Mouse (Mus musculus): ENCODE results near the gene Lama1. TPM values are rescaled to one million over a fixed set of nuclear protein-coding genes. Genes with fewer than 3 reads are reported as not detected.
A peak's percentile ranks its signal among the peaks of the same experiment; 100 is the strongest.

Gene Lama1
- total RNA-seq, 1 experiment = 112 TPM

DNA sequence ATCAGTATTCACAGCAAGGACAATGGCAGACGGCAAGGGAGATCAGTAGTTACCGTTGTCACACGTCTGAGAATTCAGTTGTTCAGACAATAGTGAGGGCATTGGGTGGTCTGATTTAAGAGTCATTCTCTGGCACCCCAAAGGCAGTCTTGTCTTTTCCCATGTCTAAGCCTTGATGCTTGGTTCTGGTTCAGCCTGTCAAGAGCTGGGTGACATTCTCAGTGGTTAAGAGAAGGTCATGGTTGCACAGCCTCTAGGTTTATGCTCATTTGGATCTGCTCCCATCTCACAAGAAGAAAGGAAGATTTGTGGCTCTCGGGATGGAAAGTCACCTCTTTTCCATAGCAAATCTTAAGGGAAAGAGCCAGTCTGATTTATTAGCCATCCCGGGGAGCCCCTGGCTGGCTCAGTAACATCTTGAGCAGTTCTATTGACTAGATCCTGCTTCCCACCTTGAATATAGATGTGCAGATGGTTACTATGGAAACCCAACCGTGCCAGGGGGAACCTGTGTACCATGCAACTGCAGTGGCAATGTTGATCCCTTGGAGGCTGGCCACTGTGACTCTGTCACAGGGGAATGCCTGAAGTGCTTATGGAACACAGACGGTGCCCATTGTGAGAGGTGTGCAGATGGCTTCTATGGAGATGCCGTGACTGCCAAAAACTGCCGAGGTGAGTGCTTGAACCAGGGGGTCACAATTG is 67.3 kb downstream of the Lama1 start:
- in situ Hi-C loops (cut with MboI; ENCODE audit: low sequenced_read_pairs in 2 of 2, unreplicated experiment in 2 of 2) = no loop called here
- Histone ChIP-seq H3K36me3 (ENCODE audit: control insufficient read depth, insufficient read depth, low read length, poor library complexity, severe bottlenecking) (peaks cover 2% of the 10 kb centered on the region; the same call in 1 of the 2 replicates), H3K9me3 (ENCODE audit: control insufficient read depth, insufficient read depth, low read depth, low read length) (no peaks in the 10 kb centered on the region), H3K4me1 (ENCODE audit: control insufficient read depth in 2 of 2, insufficient read depth in 2 of 2, low read length in 2 of 2, poor library complexity in 1 of 2) (no peaks in the 10 kb centered on the region), H3K27ac (ENCODE audit: insufficient read depth, low read depth, low read length, poor library complexity, severe bottlenecking) (no peak overlapping the region), H3K4me3 (ENCODE audit: insufficient read depth in 1 of 2, low read depth in 1 of 2, low read length in 2 of 2, poor library complexity in 1 of 2, severe bottlenecking in 1 of 2) (no peak overlapping the region), H3K9ac (ENCODE audit: insufficient read depth, low read depth, low read length, poor library complexity, severe bottlenecking) (no peak overlapping the region)
- TF ChIP-seq MAFK (IDR thresholded peaks at IDR 0.05; ENCODE audit: insufficient read depth, low read depth, low read length) (no peak), HCFC1 (IDR thresholded peaks at IDR 0.05; ENCODE audit: borderline replicate concordance, insufficient read depth, low read length) (no peak), ZC3H11A (IDR thresholded peaks at IDR 0.05; ENCODE audit: borderline replicate concordance, low read depth, low read length) (no peak), CHD2 (IDR thresholded peaks at IDR 0.05; ENCODE audit: low read depth, low read length) (no peak)
- no peak for DNase-seq (ENCODE audit: low read depth, low spot score)

DNA sequence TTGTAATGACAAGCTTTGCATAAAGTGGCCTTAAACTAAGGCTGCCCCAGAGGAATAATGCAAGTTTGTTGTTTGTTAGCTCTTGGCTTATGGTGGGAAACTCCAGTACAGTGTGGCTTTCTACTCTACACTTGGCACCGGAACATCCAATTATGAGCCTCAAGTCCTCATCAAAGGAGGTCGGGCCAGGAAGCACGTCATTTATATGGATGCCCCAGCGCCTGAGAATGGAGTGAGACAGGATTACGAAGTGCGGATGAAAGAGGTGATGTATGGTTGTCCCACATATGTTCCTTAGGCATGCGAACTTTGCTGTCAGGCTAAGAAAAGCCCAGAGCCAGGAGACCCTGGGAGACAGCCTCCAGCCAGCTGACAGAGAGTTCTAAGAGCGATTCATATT is 76.5 kb downstream of the Lama1 start:
- no peaks in the 10 kb centered on the region for H3K9me3 ChIP-seq (ENCODE audit: control insufficient read depth, insufficient read depth, low read depth, low read length)
- H3K4me1 ChIP-seq (ENCODE audit: control insufficient read depth in 2 of 2, insufficient read depth in 2 of 2, low read length in 2 of 2, poor library complexity in 1 of 2) = no peaks in the 10 kb centered on the region
- no peak for DNase-seq (ENCODE audit: low read depth, low spot score)
- H3K36me3 ChIP-seq (ENCODE audit: control insufficient read depth, insufficient read depth, low read length, poor library complexity, severe bottlenecking) = no peaks in the 10 kb centered on the region; the same call in none of the 2 replicates
- TF ChIP-seq MAFK (IDR thresholded peaks at IDR 0.05; ENCODE audit: insufficient read depth, low read depth, low read length) (no peak), CHD2 (IDR thresholded peaks at IDR 0.05; ENCODE audit: low read depth, low read length) (no peak)
- in situ Hi-C loops (cut with MboI; ENCODE audit: low sequenced_read_pairs in 2 of 2, unreplicated experiment in 2 of 2) = no loop called here
- no peak overlapping the region for H3K9ac ChIP-seq (ENCODE audit: insufficient read depth, low read depth, low read length, poor library complexity, severe bottlenecking)
- no peak overlapping the region for H3K4me3 ChIP-seq (ENCODE audit: insufficient read depth in 1 of 2, low read depth in 1 of 2, low read length in 2 of 2, poor library complexity in 1 of 2, severe bottlenecking in 1 of 2)
- H3K27ac ChIP-seq (ENCODE audit: insufficient read depth, low read depth, low read length, poor library complexity, severe bottlenecking) = no peak overlapping the region

DNA sequence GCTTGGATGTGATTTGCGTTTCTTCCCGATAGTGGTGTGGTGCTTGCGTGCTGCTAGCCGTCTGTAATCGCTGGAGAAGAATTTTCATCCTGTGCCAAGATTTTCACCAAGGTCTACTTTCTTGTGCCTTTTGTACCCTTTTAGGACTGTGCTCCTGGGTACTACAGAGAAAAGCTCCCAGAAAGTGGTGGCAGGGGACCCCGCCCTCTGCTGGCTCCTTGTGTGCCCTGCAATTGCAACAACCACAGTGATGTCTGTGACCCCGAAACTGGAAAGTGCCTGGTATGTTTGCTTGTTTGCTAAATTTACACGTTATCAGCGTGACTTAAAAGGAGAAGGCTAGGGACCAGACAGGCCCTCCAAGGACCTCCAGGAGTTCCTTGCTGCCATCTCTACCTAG is 79.7 kb downstream of the Lama1 start:
- Histone ChIP-seq H3K4me3 (ENCODE audit: insufficient read depth in 1 of 2, low read depth in 1 of 2, low read length in 2 of 2, poor library complexity in 1 of 2, severe bottlenecking in 1 of 2) (no peak overlapping the region), H3K36me3 (ENCODE audit: control insufficient read depth, insufficient read depth, low read length, poor library complexity, severe bottlenecking) (no peaks in the 10 kb centered on the region; the same call in none of the 2 replicates), H3K27ac (ENCODE audit: insufficient read depth, low read depth, low read length, poor library complexity, severe bottlenecking) (no peak overlapping the region), H3K4me1 (ENCODE audit: control insufficient read depth in 2 of 2, insufficient read depth in 2 of 2, low read length in 2 of 2, poor library complexity in 1 of 2) (no peaks in the 10 kb centered on the region), H3K9ac (ENCODE audit: insufficient read depth, low read depth, low read length, poor library complexity, severe bottlenecking) (no peak overlapping the region), H3K9me3 (ENCODE audit: control insufficient read depth, insufficient read depth, low read depth, low read length) (no peaks in the 10 kb centered on the region)
- in situ Hi-C loops (cut with MboI; ENCODE audit: low sequenced_read_pairs in 2 of 2, unreplicated experiment in 2 of 2) = no loop called here
- DNase-seq (ENCODE audit: low read depth, low spot score) = no peak
- TF ChIP-seq HCFC1 (IDR thresholded peaks at IDR 0.05; ENCODE audit: borderline replicate concordance, insufficient read depth, low read length) (no peak), ZNF384 (IDR thresholded peaks at IDR 0.05; ENCODE audit: low read depth, low read length) (no peak), ZC3H11A (IDR thresholded peaks at IDR 0.05; ENCODE audit: borderline replicate concordance, low read depth, low read length) (no peak), CHD2 (IDR thresholded peaks at IDR 0.05; ENCODE audit: low read depth, low read length) (no peak), MAFK (IDR thresholded peaks at IDR 0.05; ENCODE audit: insufficient read depth, low read depth, low read length) (no peak)

DNA sequence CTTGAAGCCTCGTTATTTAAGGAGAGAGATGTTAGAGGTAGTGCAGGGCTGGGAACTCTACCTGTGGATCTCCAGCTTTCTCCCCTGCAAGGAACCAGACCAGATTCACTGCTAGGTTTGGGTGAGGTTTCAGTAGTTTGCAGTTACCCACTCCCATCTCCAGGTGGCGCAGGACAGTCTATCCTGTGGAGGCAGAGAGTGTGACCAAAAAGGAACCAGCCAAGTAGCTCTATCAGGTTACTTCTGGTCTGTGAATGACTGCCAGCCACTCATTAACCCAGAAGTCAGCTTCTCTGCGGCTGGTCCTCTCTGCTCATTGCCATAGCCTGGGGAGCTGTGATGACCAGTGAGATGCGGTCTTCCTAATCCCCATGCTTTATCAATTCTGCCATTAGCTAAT is 82.8 kb downstream of the Lama1 start:
- Histone ChIP-seq H3K9me3 (ENCODE audit: control insufficient read depth, insufficient read depth, low read depth, low read length) (no peaks in the 10 kb centered on the region), H3K4me3 (ENCODE audit: insufficient read depth in 1 of 2, low read depth in 1 of 2, low read length in 2 of 2, poor library complexity in 1 of 2, severe bottlenecking in 1 of 2) (no peak overlapping the region), H3K36me3 (ENCODE audit: control insufficient read depth, insufficient read depth, low read length, poor library complexity, severe bottlenecking) (no peaks in the 10 kb centered on the region; the same call in 1 of the 2 replicates), H3K27ac (ENCODE audit: insufficient read depth, low read depth, low read length, poor library complexity, severe bottlenecking) (no peak overlapping the region), H3K9ac (ENCODE audit: insufficient read depth, low read depth, low read length, poor library complexity, severe bottlenecking) (no peak overlapping the region), H3K4me1 (ENCODE audit: control insufficient read depth in 2 of 2, insufficient read depth in 2 of 2, low read length in 2 of 2, poor library complexity in 1 of 2) (no peaks in the 10 kb centered on the region)
- TF ChIP-seq MAFK (IDR thresholded peaks at IDR 0.05; ENCODE audit: insufficient read depth, low read depth, low read length) (no peak), ZNF384 (IDR thresholded peaks at IDR 0.05; ENCODE audit: low read depth, low read length) (no peak), ZC3H11A (IDR thresholded peaks at IDR 0.05; ENCODE audit: borderline replicate concordance, low read depth, low read length) (no peak), CHD2 (IDR thresholded peaks at IDR 0.05; ENCODE audit: low read depth, low read length) (no peak), HCFC1 (IDR thresholded peaks at IDR 0.05; ENCODE audit: borderline replicate concordance, insufficient read depth, low read length) (no peak)
- in situ Hi-C loops (cut with MboI; ENCODE audit: low sequenced_read_pairs in 2 of 2, unreplicated experiment in 2 of 2) = no loop called here
- DNase-seq (ENCODE audit: low read depth, low spot score) = peak; percentile 48

DNA sequence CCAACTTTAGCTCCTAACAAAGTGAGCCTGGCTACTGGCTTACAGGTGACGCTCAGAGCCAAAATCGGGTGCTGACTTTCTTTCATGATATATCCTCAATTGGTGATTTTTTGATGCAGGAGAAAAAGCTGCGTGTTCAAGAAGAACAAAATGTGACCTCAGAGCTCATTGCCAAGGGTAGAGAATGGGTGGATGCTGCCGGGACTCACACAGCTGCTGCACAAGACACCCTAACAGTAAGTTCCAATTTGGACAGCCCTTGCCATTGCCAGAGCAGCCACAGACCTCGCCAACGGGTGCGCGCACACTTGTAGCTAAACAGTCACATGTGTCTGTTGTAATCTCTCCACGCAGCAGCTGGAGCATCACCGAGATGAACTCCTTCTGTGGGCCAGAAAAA is 94.0 kb downstream of the Lama1 start:
- Histone ChIP-seq H3K4me1 (ENCODE audit: control insufficient read depth in 2 of 2, insufficient read depth in 2 of 2, low read length in 2 of 2, poor library complexity in 1 of 2) (no peaks in the 10 kb centered on the region), H3K9ac (ENCODE audit: insufficient read depth, low read depth, low read length, poor library complexity, severe bottlenecking) (no peak overlapping the region), H3K9me3 (ENCODE audit: control insufficient read depth, insufficient read depth, low read depth, low read length) (no peaks in the 10 kb centered on the region), H3K4me3 (ENCODE audit: insufficient read depth in 1 of 2, low read depth in 1 of 2, low read length in 2 of 2, poor library complexity in 1 of 2, severe bottlenecking in 1 of 2) (no peak overlapping the region), H3K27ac (ENCODE audit: insufficient read depth, low read depth, low read length, poor library complexity, severe bottlenecking) (no peak overlapping the region), H3K36me3 (ENCODE audit: control insufficient read depth, insufficient read depth, low read length, poor library complexity, severe bottlenecking) (peaks cover 8% of the 10 kb centered on the region)
- DNase-seq (ENCODE audit: low read depth, low spot score) = no peak
- in situ Hi-C loops (cut with MboI; ENCODE audit: low sequenced_read_pairs in 2 of 2, unreplicated experiment in 2 of 2) = no loop called here
- TF ChIP-seq ZC3H11A (IDR thresholded peaks at IDR 0.05; ENCODE audit: borderline replicate concordance, low read depth, low read length) (no peak), ZNF384 (IDR thresholded peaks at IDR 0.05; ENCODE audit: low read depth, low read length) (no peak), HCFC1 (IDR thresholded peaks at IDR 0.05; ENCODE audit: borderline replicate concordance, insufficient read depth, low read length) (no peak), CHD2 (IDR thresholded peaks at IDR 0.05; ENCODE audit: low read depth, low read length) (no peak), MAFK (IDR thresholded peaks at IDR 0.05; ENCODE audit: insufficient read depth, low read depth, low read length) (no peak)
